In genomic region chr7:128980827-128981226, GRCm38 (mm10) we compare ENCODE assay signal across 17 mouse cellular contexts.
DNase-seq lines count a peak whose midpoint lies in the region; ATAC-seq lines count a peak whose summit lies in the region.
"Had no signal": no experiment of that assay in that cellular context is flagged by ENCODE, and none has a peak within 500 bp of the region (broad histone marks: within the 10 kb centered on the region; RNA-seq: fewer than 3 reads in every experiment).

No protein-coding gene starts in this region.

- H3K27ac ChIP-seq in forebrain, embryonic 10.5 days: no peak overlapping the region
- no peak overlapping the region for H3K27ac ChIP-seq in forebrain, embryonic 12.5 days
- H3K27ac ChIP-seq in embryonic facial prominence, embryonic 10.5 days (replicated peaks): no peak overlapping the region
- H3K27ac ChIP-seq: heart, embryonic 13.5 days; liver, embryonic 12.5 days; neural tube, embryonic 12.5 days had no signal

- no peak overlapping the region for H3K4me2 ChIP-seq in forebrain, embryonic 12.5 days
- H3K4me2 ChIP-seq: heart, embryonic 13.5 days; liver, embryonic 12.5 days; neural tube, embryonic 12.5 days had no signal

- no peaks in the 10 kb centered on the region for H3K9me3 ChIP-seq in forebrain, embryonic 10.5 days
- H3K9me3 ChIP-seq in forebrain, embryonic 12.5 days: no peaks in the 10 kb centered on the region
- H3K9me3 ChIP-seq in embryonic facial prominence, embryonic 10.5 days: no peaks in the 10 kb centered on the region
- H3K9me3 ChIP-seq: heart, embryonic 13.5 days; neural tube, embryonic 12.5 days had no signal

- H3K4me1 ChIP-seq in forebrain, embryonic 10.5 days: peaks cover 19% of the 10 kb centered on the region
- 0 out of 2 replicates have a peak, but pooled peaks cover 5% of the 10 kb centered on the region for H3K4me1 ChIP-seq in forebrain, embryonic 12.5 days
- H3K4me1 ChIP-seq in embryonic facial prominence, embryonic 10.5 days: 0 out of 2 replicates have a peak, but pooled peaks cover 9% of the 10 kb centered on the region
- H3K4me1 ChIP-seq: heart, embryonic 13.5 days; liver, embryonic 12.5 days; neural tube, embryonic 12.5 days had no signal

- intact Hi-C loops in left cerebral cortex, postnatal 4 days (cut with DNase I): no loop called here
- intact Hi-C loops in left cerebral cortex, postnatal 36 days (cut with DNase I): no loop called here

- no peak overlapping the region for H3K9ac ChIP-seq in forebrain, embryonic 12.5 days
- H3K9ac ChIP-seq: heart, embryonic 13.5 days; liver, embryonic 12.5 days; neural tube, embryonic 12.5 days had no signal

- H3K4me3 ChIP-seq in forebrain, embryonic 10.5 days: no peak overlapping the region
- H3K4me3 ChIP-seq in forebrain, embryonic 12.5 days (replicated peaks): no peak overlapping the region
- no peak overlapping the region for H3K4me3 ChIP-seq in embryonic facial prominence, embryonic 10.5 days
- H3K4me3 ChIP-seq: heart, embryonic 13.5 days; liver, embryonic 12.5 days; neural tube, embryonic 12.5 days had no signal

- no peak; the same call in 1 of the 2 replicates for ATAC-seq in forebrain, embryonic 12.5 days (ENCODE audit: low FRiP score)
- ATAC-seq: intestine, postnatal 0 days; liver, embryonic 12.5 days; Patski had no signal

- DNase-seq in forebrain, embryonic 10.5 days (ENCODE audit: extremely low spot score, low spot score): peak; percentile 16
- DNase-seq in left cerebral cortex, postnatal 4 days: peak; percentile 16
- DNase-seq in left cerebral cortex, postnatal 36 days (ENCODE audit: low spot score in 2 of 2): no peak
- DNase-seq in NIH3T3 (ENCODE audit: low read depth): peak; percentile 1
- peak; percentile 17 for DNase-seq in embryonic facial prominence, embryonic 10.5 days (ENCODE audit: low spot score)
- no peak for DNase-seq in gastrocnemius, postnatal 25 days
- DNase-seq in heart, adult 8-10 months (ENCODE audit: low spot score): no peak
- DNase-seq: cerebellum, postnatal 36 days; gastrocnemius, postnatal 14 days; kidney, postnatal 14 days; thymus, postnatal 25 days had no signal

- no peaks in the 10 kb centered on the region for H3K27me3 ChIP-seq in forebrain, embryonic 10.5 days (ENCODE audit: poor library complexity, severe bottlenecking)
- H3K27me3 ChIP-seq in forebrain, embryonic 12.5 days: no peaks in the 10 kb centered on the region
- no peaks in the 10 kb centered on the region for H3K27me3 ChIP-seq in embryonic facial prominence, embryonic 10.5 days (replicated peaks; ENCODE audit: low read depth, poor library complexity, severe bottlenecking)
- H3K27me3 ChIP-seq: heart, embryonic 13.5 days; liver, embryonic 12.5 days; neural tube, embryonic 12.5 days; Patski had no signal

- 62% methylated on average over 7 of the region's 7 CpGs for WGBS in forebrain, embryonic 10.5 days
- 45% methylated on average over 7 of the region's 7 CpGs for WGBS in forebrain, embryonic 12.5 days
- 69% methylated on average over 7 of the region's 7 CpGs for WGBS in embryonic facial prominence, embryonic 10.5 days

- no peaks in the 10 kb centered on the region for H3K36me3 ChIP-seq in forebrain, embryonic 10.5 days (replicated peaks)
- no peaks in the 10 kb centered on the region for H3K36me3 ChIP-seq in forebrain, embryonic 12.5 days (replicated peaks)
- H3K36me3 ChIP-seq in embryonic facial prominence, embryonic 10.5 days (replicated peaks): no peaks in the 10 kb centered on the region
- H3K36me3 ChIP-seq: heart, embryonic 13.5 days; liver, embryonic 12.5 days; neural tube, embryonic 12.5 days had no signal

Comparison
In these comparisons a context has a peak if more than half of its experiments do, and no peak if none do; other contexts are left out.
1. DNase-seq: peak in forebrain, embryonic 10.5 days (single experiment), left cerebral cortex, postnatal 4 days (single experiment), NIH3T3 (single experiment) and embryonic facial prominence, embryonic 10.5 days (single experiment); none in left cerebral cortex, postnatal 36 days (0 of 2), gastrocnemius, postnatal 25 days (single experiment) and heart, adult 8-10 months (single experiment).